8 mouse cellular contexts compared by ENCODE assay signal in genomic region chr7:7136379-7136866, GRCm38 (mm10). TPM values are rescaled to one million over a fixed set of nuclear protein-coding genes. Genes with fewer than 3 reads are reported as not detected.
DNase-seq lines count a peak whose midpoint lies in the region; ATAC-seq lines count a peak whose summit lies in the region.

Zfp773 (minus strand) TSS chr7:7136755.

- H3K9me3 ChIP-seq in embryonic facial prominence, embryonic 11.5 days (replicated peaks; ENCODE audit: control insufficient read depth, low read length): no peaks in the 10 kb centered on the region; the same call in 1 of the 2 replicates
- no peaks in the 10 kb centered on the region for H3K9me3 ChIP-seq in heart, embryonic 10.5 days
- H3K9me3 ChIP-seq in kidney, embryonic 14.5 days (ENCODE audit: control insufficient read depth, low read length): no peaks in the 10 kb centered on the region
- no peaks in the 10 kb centered on the region for H3K9me3 ChIP-seq in limb, embryonic 13.5 days
- H3K9me3 ChIP-seq in midbrain, embryonic 14.5 days (ENCODE audit: control insufficient read depth, low read length): no peaks in the 10 kb centered on the region

- no peak within 1 kb of the TSS for H3K27ac ChIP-seq in embryonic facial prominence, embryonic 11.5 days (replicated peaks; ENCODE audit: low read depth, low read length)
- peak within 1 kb of the TSS; percentile 82 for H3K27ac ChIP-seq in heart, embryonic 10.5 days
- H3K27ac ChIP-seq in kidney, embryonic 14.5 days (ENCODE audit: low read depth, low read length): no peak within 1 kb of the TSS
- peak within 1 kb of the TSS; percentile 28; the same call in 1 of the 2 replicates for H3K27ac ChIP-seq in limb, embryonic 13.5 days
- peak within 1 kb of the TSS; percentile 92 for H3K27ac ChIP-seq in midbrain, embryonic 14.5 days (replicated peaks; ENCODE audit: low read depth, low read length)

- WGBS in embryonic facial prominence, embryonic 11.5 days: 8% methylated on average over 16 of the region's 16 CpGs
- 11% methylated on average over 16 of the region's 16 CpGs for WGBS in heart, embryonic 10.5 days
- WGBS in kidney, embryonic 14.5 days: 2% methylated on average over 16 of the region's 16 CpGs
- 5% methylated on average over 16 of the region's 16 CpGs for WGBS in limb, embryonic 13.5 days
- 5% methylated on average over 16 of the region's 16 CpGs for WGBS in midbrain, embryonic 14.5 days

- H3K27me3 ChIP-seq in embryonic facial prominence, embryonic 11.5 days (ENCODE audit: control insufficient read depth, insufficient read depth, low read length): no peaks in the 10 kb centered on the region
- no peaks in the 10 kb centered on the region for H3K27me3 ChIP-seq in heart, embryonic 10.5 days (ENCODE audit: insufficient read depth, poor library complexity, severe bottlenecking)
- no peaks in the 10 kb centered on the region for H3K27me3 ChIP-seq in kidney, embryonic 14.5 days (ENCODE audit: control insufficient read depth, insufficient read depth, low read length)
- no peaks in the 10 kb centered on the region for H3K27me3 ChIP-seq in limb, embryonic 13.5 days
- H3K27me3 ChIP-seq in midbrain, embryonic 14.5 days (ENCODE audit: control insufficient read depth, insufficient read depth, low read length): no peaks in the 10 kb centered on the region

- no peaks in the 10 kb centered on the region for H3K4me1 ChIP-seq in embryonic facial prominence, embryonic 11.5 days (ENCODE audit: control insufficient read depth, insufficient read depth, low read length)
- no peaks in the 10 kb centered on the region for H3K4me1 ChIP-seq in heart, embryonic 10.5 days
- no peaks in the 10 kb centered on the region for H3K4me1 ChIP-seq in kidney, embryonic 14.5 days (ENCODE audit: control insufficient read depth, insufficient read depth, low read length)
- no peaks in the 10 kb centered on the region for H3K4me1 ChIP-seq in limb, embryonic 13.5 days
- H3K4me1 ChIP-seq in midbrain, embryonic 14.5 days (ENCODE audit: control insufficient read depth, insufficient read depth, low read length): peaks cover 15% of the 10 kb centered on the region

- H3K9ac ChIP-seq in embryonic facial prominence, embryonic 11.5 days (replicated peaks; ENCODE audit: low read length): peak within 1 kb of the TSS; percentile 68
- peak within 1 kb of the TSS; percentile 55 for H3K9ac ChIP-seq in kidney, embryonic 14.5 days (ENCODE audit: low read depth, low read length)
- H3K9ac ChIP-seq in limb, embryonic 13.5 days: peak within 1 kb of the TSS; percentile 70
- peak within 1 kb of the TSS; percentile 80 for H3K9ac ChIP-seq in midbrain, embryonic 14.5 days (replicated peaks; ENCODE audit: low read length)

- H3K4me3 ChIP-seq in embryonic facial prominence, embryonic 11.5 days (ENCODE audit: low read depth, low read length): peak within 1 kb of the TSS; percentile 42
- H3K4me3 ChIP-seq in heart, embryonic 10.5 days: peak within 1 kb of the TSS; percentile 62
- H3K4me3 ChIP-seq in kidney, embryonic 14.5 days (ENCODE audit: low read length): peak within 1 kb of the TSS; percentile 45
- H3K4me3 ChIP-seq in limb, embryonic 13.5 days: peak within 1 kb of the TSS; percentile 54
- peak within 1 kb of the TSS; percentile 54 for H3K4me3 ChIP-seq in midbrain, embryonic 14.5 days (replicated peaks; ENCODE audit: low read depth, low read length)

- DNase-seq in urinary bladder, adult 18-20 months (ENCODE audit: low spot score in 2 of 2): peak; percentile 15 to 47
- no peak for DNase-seq in urinary bladder, postnatal 4 days (ENCODE audit: low spot score in 2 of 2)
- peak; percentile 72 for DNase-seq in embryonic facial prominence, embryonic 11.5 days (ENCODE audit: low spot score)
- DNase-seq in heart, embryonic 10.5 days (ENCODE audit: low spot score): peak; percentile 83
- DNase-seq in midbrain, embryonic 14.5 days: peak; percentile 89
- peak; percentile 25 to 41 for DNase-seq in spleen, postnatal 36 days (ENCODE audit: low spot score in 2 of 2)

- no peaks in the 10 kb centered on the region for H3K36me3 ChIP-seq in embryonic facial prominence, embryonic 11.5 days (replicated peaks; ENCODE audit: control insufficient read depth, insufficient read depth, low read depth, low read length)
- no peaks in the 10 kb centered on the region for H3K36me3 ChIP-seq in heart, embryonic 10.5 days
- peaks cover 7% of the 10 kb centered on the region; the same call in 1 of the 2 replicates for H3K36me3 ChIP-seq in kidney, embryonic 14.5 days (ENCODE audit: control insufficient read depth, insufficient read depth, low read length)
- H3K36me3 ChIP-seq in limb, embryonic 13.5 days: peaks cover 12% of the 10 kb centered on the region; the same call in 1 of the 2 replicates
- H3K36me3 ChIP-seq in midbrain, embryonic 14.5 days (ENCODE audit: control insufficient read depth, insufficient read depth, low read length): peaks cover 19% of the 10 kb centered on the region

- ATAC-seq in embryonic facial prominence, embryonic 11.5 days (replicated peaks; ENCODE audit: insufficient number of reproducible peaks, low FRiP score, low TSS enrichment, low read depth): peak; percentile 95
- ATAC-seq in kidney, embryonic 14.5 days (ENCODE audit: low FRiP score, low TSS enrichment): peak; percentile 99
- peak; percentile 95 for ATAC-seq in limb, embryonic 13.5 days (ENCODE audit: low FRiP score, low read depth)
- peak; percentile 95 for ATAC-seq in midbrain, embryonic 14.5 days (ENCODE audit: low FRiP score, low TSS enrichment)

- peak within 1 kb of the TSS; percentile 39 for H3K4me2 ChIP-seq in embryonic facial prominence, embryonic 11.5 days (ENCODE audit: low read depth, low read length)
- peak within 1 kb of the TSS; percentile 42 for H3K4me2 ChIP-seq in kidney, embryonic 14.5 days (replicated peaks; ENCODE audit: low read depth, low read length)
- H3K4me2 ChIP-seq in limb, embryonic 13.5 days (replicated peaks): peak within 1 kb of the TSS; percentile 69
- peak within 1 kb of the TSS; percentile 66 for H3K4me2 ChIP-seq in midbrain, embryonic 14.5 days (ENCODE audit: low read length)

RNA-seq across cellular contexts. Expression of gene Zfp773, which starts in this region (rescaled TPM):
- polyA plus RNA-seq in embryonic facial prominence, embryonic 11.5 days (2014; fragmentation: Nextera tagmentation; extraction: Ambion mirVana): 4.4 and 4.7 TPM in 2 replicates
- 0.58 and 1.1 TPM in 2 replicates for polyA plus RNA-seq in heart, embryonic 10.5 days (2016; fragmentation: Nextera tagmentation; extraction: Ambion mirVana)
- polyA plus RNA-seq in kidney, embryonic 14.5 days (2014; fragmentation: Nextera tagmentation; extraction: Ambion mirVana): 0.83 and 2.4 TPM in 2 replicates
- 3.3 and 3.9 TPM in 2 replicates for polyA plus RNA-seq in limb, embryonic 13.5 days (2015; fragmentation: Nextera tagmentation; extraction: Ambion mirVana)
- polyA plus RNA-seq in midbrain, embryonic 14.5 days (2014; fragmentation: Nextera tagmentation; extraction: Ambion mirVana): 14.0 and 16.7 TPM in 2 replicates

Comparison
In these comparisons a context has a peak if more than half of its experiments do, and no peak if none do; other contexts are left out.
1. DNase-seq: peak in urinary bladder, adult 18-20 months (2 of 2), embryonic facial prominence, embryonic 11.5 days (single experiment), heart, embryonic 10.5 days (single experiment), midbrain, embryonic 14.5 days (single experiment) and spleen, postnatal 36 days (2 of 2); none in urinary bladder, postnatal 4 days (0 of 2).
2. H3K27ac ChIP-seq: peak in heart, embryonic 10.5 days (single experiment), limb, embryonic 13.5 days (single experiment) and midbrain, embryonic 14.5 days (single experiment); none in embryonic facial prominence, embryonic 11.5 days (single experiment) and kidney, embryonic 14.5 days (single experiment).
3. Peak in every context shown above with its lines, with median percentiles within 50 percentile points of each other: ATAC-seq, H3K4me2 ChIP-seq, H3K4me3 ChIP-seq and H3K9ac ChIP-seq.